Mouse (Mus musculus) fat pad, adult 2 months (tissue): ENCODE results near the gene Nhsl2.
"Not testable (repeated sequence)": the region's sequence is repeated elsewhere in the genome, so short reads cannot be mapped to it uniquely, and the experiment has no call there.

Experiments used
- DNase-seq: peaks from one replicate; pipeline ENCODE4 v3.0.0-alpha.2; 2011; ENCODE audit warnings: low read depth, low spot score; ENCODE audit errors: extremely low read depth

Nhsl2 gene

GRCm38 (mm10) chrX:102076886-102077765 lies 227.9 kb downstream of the Nhsl2 start:
- DNase-seq = no peak

DNA sequence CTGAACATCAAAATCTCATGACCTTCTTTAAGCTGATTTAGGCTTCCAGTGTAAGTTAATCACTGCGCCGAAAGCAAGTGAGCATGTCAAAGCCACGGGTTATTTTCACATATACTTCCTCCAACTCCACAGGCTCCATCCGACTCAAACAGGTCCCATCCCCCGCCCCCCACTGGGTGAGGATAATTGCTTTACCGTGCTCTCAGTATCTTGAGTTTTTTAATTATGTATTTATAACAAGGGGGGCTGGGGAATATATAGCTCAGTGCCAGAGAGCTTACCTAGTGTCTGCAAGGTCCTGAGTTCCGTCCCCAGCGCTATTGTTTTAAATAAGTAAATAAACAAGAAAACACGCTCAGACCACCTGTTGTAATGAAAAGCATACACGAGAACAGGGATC lies 231.9 kb downstream of the Nhsl2 start:
- no peak for DNase-seq

DNA sequence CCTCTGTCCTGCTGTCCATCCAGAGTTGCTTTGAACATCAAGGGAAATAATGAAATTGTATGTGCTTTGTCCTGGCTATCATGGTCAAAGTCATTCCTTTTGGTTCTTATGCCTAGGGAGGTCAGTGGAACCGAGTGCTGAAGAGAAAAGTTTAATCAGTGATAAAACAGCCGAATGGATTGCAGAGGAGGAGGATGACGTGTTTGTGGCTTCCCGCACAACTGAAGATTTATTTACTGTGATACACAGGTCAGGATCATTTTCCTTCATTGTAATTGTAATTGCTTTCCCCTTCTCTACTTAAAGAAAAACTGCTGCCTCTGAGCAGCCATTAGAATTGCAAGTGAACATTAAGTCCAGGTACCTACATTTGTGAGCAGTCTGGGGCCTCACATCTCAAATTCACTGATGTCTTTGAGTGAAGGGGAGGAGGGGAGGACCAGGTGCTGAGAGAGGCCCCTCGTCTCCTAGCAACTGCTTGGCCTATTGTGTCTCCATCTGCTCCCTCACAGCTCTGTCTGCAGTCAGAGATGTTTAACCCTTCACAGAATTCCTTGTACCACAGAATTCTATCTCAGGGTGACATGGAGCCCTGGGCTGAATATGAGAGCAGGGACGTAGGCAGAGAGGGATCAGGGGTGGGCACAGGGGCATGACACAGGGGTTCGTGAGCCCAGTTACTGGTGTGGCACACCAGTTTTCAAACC lies 232.5 kb downstream of the Nhsl2 start:
- no peak for DNase-seq

DNA sequence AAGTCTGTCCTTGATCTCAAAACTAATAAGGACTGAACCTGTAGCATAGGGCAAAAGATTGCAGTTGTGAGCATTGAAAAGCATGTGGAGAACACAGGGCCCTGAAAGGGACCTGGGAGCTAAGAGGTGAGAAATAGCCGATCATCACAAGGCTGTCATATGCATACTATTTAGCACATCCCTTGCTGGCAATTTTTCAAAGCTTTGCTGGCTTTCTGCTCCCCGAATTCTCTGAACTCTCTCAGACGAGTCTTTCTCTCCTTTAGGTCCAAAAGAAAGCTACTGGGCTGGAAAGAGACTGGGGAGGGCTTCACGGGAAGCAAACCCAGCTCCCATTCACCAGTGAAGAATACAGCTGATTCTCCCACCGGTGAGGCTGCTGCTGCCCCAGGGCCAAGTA lies 233.2 kb downstream of the Nhsl2 start:
- DNase-seq = no peak

- no peak for DNase-seq
These were observed 236.7 kb downstream of the Nhsl2 start for GRCm38 (mm10) chrX:102085798-102086443.

DNA sequence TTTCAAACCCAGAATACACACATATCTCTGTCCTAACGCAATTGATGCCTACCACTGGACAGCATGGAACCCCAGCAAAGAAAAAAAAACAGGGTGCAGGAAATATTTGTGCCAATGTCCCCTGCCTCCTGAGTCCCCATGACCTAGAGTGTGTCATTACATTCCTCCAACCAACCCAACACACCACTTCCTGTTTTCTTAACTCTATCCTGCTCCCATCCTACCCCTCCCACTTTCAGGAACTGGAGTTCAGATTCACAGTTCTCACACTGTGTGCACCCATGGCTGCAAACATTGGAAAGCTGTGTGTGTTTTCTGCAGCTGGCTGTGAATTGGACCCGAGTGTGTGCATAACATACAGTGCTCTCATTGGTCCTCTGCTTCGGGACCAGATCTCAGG lies 241.4 kb downstream of the Nhsl2 start:
- DNase-seq = no peak

DNA sequence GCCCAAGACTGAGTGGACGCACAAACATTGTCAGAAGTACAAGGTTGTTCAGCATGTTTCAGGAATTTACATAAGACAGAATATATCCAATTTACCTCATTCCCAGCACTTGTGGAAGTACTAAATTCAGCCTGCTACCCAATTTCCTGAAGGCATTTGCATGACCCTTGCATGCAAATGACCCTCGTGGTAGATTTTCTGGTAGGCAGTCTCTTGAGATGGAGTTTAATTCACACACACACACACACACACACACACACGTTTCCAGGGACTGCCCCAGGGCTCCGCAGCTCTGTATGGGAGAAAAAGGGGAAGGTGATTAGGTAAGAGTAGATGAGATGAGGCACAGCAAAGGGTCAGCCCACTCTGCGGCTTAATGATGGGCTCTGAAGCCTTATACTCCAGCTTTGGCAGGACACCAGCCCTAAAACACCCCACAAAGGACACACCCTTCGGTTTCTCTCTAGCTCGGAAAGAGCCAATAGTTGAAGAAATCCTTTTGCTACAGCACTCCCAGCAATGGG lies 245.3 kb downstream of the Nhsl2 start:
- no peak for DNase-seq

DNA sequence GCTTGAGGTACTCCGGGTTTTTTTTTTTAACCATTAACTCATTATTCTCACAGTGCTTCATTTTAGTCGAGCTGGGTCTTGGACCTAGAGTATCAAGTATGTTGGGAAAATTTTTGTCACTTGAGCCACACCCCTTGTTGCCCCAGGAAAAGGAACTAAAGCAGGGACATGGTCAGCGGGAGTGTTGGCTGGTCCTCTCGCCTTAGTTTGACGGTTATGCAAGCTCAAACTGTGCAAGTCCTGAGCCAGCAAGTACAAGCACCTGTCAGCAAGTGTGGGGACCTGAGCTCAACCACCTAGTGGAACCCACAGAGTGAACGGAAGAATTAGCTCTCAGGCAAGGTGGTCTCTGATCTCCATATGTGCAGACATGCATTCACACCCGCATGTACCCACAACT lies 252.7 kb downstream of the Nhsl2 start:
- no peak for DNase-seq

- DNase-seq = not testable (repeated sequence)
These were observed 254.6 kb downstream of the Nhsl2 start for GRCm38 (mm10) chrX:102103830-102104229.

- not testable (repeated sequence) for DNase-seq
These were observed 260.2 kb downstream of the Nhsl2 start for GRCm38 (mm10) chrX:102109349-102109748.

DNA sequence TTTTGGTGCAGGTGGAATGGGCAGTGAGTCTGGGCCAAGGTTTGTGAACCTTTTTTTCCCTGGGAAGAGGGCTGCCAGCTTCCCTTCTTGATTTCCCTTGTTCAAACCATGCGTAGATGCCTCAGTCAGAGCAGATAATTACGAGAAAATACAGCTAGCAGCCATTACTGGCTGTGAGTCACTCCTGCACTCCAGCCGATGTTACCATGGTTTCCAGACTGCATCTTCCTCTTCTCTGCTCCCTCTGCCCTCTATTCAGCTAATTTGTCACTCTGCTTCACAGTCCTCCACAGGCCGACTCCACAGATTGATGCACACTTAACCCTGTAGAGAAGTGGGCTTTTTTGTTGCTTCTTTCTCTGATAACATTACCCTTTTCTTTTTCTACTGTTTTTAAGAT lies 266.5 kb downstream of the Nhsl2 start:
- no peak for DNase-seq

DNA sequence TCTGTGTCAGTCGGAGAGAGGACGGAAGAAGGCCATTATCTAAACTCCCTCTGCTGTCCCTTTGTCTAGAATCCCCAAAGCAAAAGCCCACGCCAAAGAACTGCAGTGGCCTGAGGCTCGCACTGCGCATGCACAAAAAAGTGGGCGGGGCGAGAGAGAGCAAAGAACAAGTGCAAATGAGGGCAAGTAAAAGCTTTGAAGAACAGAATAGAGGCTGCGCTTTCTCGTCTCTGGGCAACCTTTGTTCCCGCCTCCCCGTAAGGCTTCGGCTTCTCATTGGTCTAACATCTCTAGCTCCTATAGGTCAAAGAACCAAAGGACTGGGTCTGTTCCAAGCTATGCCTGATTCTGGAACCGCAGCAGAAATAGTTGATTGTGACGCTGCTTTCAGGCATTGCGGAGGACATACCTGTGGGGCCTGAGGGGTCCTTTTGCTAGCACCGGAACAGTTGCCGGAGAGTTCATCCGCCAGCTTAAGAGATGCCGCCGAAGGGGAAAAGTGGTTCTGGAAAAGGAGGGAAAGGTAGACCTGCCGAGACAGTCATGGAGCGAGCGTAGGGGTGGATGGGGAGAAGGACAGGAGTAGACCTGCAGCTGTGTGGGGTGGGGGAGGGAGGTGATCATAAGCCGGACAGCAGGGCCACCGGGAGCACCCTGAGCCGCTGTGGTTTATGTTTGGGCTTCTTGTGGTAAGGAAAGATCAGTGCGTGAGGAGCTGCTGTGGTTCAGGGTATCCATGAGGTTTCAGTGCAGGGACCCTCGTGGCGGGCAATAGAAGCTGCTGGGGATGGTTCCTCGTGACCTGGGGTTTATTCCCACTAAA lies 270.1 kb downstream of the Nhsl2 start, which contains the start of gene Pin4:
Gene Pin4 (plus strand): TSS at position 406 of the 823 bp plus-strand sequence.
- DNase-seq = peak; percentile 81

DNA sequence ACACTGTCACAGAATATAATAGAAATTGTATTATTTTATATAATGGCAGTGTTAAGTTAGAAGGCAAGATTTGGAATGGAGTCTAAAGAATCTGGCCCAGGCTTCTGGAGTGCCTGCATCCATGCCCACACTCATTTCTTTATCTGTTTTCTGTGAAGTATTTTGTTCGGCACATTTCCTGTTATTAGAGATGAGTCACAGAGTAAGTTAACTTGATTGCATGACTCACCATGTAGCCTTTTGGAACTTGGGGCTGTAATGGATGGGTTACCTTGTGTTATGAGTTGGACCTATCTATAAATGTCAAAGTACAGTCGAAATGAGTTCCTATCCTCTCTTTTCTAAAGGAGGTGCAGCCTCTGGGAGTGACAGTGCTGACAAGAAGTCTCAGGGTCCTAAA lies 272.1 kb downstream of the Nhsl2 start:
- DNase-seq = no peak

- no peak for DNase-seq
These were observed 292.0 kb downstream of the Nhsl2 start for GRCm38 (mm10) chrX:102141157-102141556.
